Mouse (Mus musculus): ENCODE results near the gene Gpr153.

The Gpr153 gene

DNA sequence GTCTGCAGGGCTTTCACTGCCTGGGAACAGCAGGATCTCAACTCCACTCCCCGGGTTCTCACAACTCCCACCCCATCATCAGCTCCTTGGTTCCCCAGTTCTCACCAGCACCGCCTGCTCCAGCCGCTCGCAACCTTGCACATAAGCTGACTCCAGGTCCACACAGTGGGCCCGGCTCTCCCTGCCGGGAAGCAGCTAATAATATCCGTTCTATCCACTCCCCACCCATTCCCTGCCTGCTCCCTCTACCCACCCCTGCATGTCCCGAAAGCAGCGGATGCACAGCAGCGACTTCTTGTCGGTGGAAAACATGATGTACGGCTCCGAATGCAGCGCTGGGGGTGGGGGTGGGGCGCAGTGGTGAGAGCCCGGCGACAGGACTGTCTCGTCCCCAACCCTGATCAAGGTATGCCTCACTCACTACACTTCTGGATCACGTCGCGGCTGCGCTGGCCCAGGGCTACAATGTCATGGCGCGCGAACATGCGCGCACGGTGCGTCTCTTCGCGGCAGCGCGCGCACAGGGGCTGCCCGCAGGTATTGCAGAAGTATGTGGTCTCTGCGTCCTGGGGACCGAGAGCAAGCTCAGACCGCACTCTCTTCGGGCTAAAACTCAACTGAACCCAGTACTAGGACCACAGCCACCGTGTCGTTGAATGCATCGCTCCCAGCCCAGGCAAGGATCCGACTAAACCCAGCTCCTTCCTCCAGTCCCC, 41.6 kb downstream of the Gpr153 start:
- DNase-seq (ENCODE audit: low read depth), result no peak

DNA sequence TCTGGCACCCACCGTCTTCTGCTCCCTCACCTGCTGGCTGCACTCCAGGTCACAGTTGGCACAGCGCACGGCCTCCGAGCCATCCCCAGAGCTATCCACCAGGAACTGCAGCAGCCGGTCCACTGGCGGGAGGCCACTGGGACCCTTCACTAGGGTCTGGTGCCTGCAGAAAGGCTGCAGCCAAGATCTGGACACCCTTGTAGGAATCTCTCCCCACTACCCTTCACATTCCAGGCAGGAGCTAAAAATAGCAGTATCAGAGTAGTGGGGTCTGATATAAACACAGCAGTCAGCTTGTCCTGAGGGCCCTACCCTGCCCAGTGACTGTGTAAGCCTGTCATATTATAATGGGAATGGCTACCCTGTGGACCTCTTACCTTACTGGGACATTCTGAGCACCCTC, 43.6 kb downstream of the Gpr153 start:
- no peak for DNase-seq (ENCODE audit: low read depth)

DNA sequence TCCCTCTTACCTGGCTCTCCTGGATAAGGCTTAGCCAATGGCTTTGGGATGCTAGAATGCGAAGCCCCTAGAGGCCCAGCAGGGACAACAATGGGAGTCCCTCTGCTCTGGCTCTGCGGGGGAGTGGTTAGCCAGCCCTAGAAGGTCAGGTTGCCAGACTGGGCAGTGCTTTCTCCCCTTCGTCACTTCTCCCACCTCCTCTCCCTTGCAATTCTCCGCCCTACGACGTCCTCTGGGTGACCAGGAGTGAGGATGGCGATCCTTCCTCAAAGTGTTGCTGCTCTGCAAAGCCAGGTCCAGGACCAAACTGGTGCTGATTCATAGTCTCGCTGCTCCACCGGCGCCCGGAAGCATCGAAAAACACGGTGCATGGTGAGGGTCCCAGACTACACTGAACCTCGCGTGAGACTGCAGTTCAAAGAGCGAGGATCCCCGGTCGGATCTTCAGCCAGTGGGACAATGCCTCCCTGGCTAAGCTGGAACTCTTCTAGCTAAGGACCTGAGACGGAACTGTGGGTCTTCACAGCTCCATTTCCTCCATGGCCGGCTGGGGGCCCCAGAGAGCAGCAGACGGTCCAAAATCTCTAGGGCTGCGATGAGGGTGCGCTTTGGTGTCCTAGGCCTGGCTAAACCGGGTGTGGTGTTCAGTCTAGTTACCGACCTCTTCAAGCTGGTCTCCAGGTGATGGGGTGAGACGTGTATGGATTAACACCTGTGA, 44.6 kb downstream of the Gpr153 start, which contains the start of gene Rnf207:
Gene Rnf207 (minus strand): TSS at position 477 of the 718 bp plus-strand sequence.
- no peak for DNase-seq (ENCODE audit: low read depth)

DNA sequence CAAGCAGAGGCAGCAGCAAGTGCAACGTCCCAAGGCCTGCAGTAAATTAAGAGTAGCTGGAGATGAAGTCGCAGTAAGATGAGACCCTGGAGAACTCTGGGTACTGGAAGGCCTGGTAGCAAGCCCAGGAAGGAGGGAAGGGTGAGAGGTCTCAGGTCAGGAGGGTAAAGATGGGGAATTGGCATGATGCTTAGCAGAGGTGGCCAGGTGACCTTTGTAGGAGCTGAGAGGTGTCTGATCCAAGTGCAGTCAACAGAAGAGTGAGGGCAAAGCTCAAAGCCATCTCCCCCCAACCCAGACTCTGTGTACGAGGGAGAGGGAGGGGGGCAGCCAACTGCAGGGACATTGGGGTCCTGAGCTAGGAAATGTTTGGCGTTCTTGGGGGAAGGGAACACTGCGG, 47.4 kb downstream of the Gpr153 start:
- DNase-seq (ENCODE audit: low read depth), result no peak

DNA sequence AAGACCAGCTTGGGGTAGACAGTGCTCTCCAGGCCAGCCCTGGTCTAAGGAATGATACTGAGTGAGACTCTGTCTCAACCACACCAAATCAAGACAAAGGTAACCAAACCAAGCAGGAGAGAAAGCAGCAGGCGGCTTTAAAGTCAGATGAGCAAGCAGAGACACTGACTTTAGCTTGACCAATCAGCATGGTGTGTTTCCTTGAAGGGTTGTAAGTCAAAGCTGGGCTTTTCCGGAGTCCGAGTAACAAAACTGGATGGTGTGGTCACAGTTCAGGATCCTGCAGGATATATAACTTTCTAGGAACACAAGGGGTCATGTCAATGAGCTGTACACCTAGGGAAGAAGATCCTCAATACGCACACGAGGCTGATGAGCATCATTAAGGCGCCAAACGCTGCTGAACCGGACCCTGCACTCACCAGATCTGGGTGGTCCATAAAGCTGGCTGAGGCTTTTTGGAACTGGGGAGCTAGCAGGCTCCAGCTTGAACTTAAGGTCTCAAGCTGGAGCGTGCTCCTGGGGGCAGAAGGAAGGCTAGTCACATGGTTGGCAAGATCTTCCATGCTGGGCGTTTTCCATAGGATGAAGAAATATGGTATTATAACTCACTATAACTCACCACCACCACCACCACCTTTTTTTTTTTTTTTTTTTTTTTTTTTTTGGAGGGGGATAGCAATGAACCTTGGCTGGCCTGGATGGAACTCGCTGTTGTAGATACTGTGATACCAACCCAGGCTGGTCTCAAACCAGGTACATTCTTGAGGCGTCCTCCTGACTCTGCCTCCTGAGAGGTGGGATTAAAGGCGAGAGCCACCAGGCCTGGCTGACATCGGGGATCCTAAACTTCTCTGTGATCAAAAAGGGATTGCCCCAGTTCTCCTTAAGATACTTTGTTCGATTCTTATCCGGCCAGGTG, 50.9 kb downstream of the Gpr153 start:
- no peak for DNase-seq (ENCODE audit: low read depth)

DNA sequence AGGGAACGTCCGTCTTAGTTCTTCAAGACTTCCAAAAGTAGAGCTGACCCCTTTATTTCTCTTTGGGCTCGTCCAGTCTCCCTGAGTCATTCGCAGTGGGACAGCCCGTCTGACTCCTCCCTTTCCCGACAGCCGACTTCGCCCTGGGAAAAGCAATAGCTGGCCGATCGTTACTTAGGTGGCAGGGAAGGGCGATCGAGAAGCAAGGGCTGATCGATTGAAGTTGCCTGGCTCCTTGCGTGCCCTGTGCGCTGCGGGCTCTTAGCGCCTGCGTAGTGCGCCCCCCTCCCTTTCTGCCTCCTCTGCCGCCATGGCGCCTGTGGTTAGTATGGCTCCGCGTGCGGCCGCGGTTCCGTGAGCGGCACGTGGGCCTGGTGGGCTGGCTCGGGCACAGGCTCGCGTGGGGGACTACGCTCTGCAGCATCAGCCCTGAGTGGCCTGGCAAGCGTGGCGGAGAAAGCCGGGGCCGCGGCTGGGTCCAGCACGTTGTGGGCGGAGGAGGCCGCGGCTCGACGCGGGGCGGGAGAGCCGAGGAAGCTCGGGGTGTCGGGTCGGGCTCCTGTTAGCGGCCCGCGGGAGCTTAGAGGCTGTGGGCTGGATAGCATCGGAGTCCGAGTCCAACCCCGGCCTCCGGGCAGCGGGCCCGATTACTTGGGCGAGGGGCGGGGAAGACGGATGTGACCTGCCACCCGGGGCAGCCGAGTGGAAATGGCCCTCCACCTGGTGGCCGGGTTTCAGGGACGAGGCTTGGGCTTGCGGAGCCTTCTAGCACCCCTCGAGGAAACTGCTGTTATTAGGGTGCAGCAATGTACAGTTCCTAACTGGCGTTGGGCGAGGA, 51.8 kb downstream of the Gpr153 start, which contains the start of gene Rpl22:
Gene Rpl22 (plus strand): TSS at position 169 of the 838 bp plus-strand sequence.
- DNase-seq (ENCODE audit: low read depth), result peak; percentile 95

DNA sequence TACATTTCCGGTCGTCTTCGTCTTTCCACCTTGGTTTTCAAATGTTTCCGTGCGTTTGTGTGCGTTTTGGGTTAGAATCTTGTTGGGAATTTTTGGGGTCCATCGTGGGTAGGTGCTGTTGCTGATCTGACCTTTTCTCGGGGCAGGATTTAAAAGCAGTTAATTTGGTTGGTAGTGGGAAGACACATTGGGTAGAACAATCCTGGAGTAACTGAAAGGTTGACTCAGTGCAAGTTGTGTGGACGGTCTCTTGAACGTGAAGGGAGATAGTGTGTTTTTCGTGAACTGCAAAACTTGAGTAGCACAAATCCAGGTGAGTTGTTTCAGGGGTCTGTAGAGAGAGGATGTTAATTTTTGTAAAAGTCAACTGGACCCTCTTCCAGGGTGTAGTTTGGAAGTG, 52.5 kb downstream of the Gpr153 start:
- no peak for DNase-seq (ENCODE audit: low read depth)

DNA sequence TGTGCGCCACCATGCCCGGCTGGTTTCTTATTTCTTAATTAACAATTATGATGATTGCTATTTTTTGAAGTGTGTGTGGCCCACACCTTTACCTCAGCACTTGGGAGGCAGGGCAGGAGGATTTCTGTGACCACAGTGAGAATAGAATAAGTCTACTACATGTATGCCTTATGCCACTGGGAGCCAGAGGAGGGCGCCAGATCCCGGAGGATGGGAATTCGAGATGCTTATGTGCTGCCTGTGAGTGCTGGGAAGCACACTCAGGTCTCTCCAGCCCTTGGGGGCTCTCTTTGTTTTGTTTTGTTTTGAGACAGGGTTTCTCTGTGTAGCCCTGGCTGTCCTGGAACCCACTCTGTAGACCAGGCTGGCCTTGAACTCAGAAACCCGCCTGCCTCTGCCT, 54.7 kb downstream of the Gpr153 start:
- DNase-seq (ENCODE audit: low read depth), result no peak

DNA sequence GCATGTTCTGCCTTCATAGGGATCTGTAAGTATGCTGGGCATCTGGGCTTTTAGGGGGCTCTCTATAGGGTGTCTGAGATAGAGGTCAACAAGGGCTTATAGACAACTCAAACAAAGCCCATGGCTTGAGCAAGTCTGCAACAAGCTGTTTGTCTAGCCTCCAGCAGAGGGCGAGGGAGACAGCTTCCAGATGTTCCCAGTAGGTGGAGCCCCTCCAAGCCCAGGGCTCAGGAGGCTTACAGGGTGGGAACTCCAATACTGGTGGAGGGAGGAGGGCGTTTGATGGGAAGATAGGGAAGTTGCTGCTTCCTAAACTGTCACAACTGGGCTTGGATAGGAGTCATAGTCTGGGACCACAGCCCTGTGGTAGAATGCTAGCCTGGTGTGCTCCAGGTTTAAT, 58.9 kb downstream of the Gpr153 start:
- DNase-seq (ENCODE audit: low read depth), result peak; percentile 60

DNA sequence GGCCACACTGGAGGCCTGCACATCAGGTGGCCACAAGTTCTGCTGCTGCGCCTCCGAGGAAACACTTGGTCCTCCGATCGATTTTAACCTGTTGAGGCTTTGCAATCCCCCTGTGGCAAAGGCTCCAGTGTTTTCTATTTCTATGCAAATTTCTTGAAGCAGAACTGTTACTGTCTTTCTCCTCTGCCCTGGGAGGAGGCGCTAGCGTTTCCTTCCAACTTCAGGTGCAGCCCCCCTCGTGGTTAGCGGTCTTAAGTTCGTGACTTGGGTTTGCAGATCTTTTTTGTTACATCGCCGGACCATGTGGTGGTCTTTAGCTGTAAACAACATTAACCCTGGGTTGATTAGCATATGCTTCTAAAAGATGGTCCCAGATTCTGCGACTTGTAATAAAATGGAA, 59.6 kb downstream of the Gpr153 start:
- DNase-seq (ENCODE audit: low read depth), result no peak
